Comparison of ENCODE assay signal across 11 mouse cellular contexts in genomic region chr17:46525065-46525464, GRCm38 (mm10).
"Had no signal": no experiment of that assay in that cellular context is flagged by ENCODE, and none has a peak within 500 bp of the region (broad histone marks: within the 10 kb centered on the region; RNA-seq: fewer than 3 reads in every experiment).

No protein-coding gene starts in this region.

- H3K27ac ChIP-seq: heart, adult 2 months; heart, embryonic 13.5 days; heart, embryonic 15.5 days; hindbrain, embryonic 13.5 days; hindbrain, embryonic 15.5 days; kidney, embryonic 15.5 days; kidney, postnatal 0 days; limb, embryonic 13.5 days; limb, embryonic 15.5 days; liver, embryonic 12.5 days had no signal

- H3K27me3 ChIP-seq: hindbrain, embryonic 15.5 days had no signal

- H3K4me3 ChIP-seq: heart, adult 2 months; heart, embryonic 13.5 days; heart, embryonic 15.5 days; hindbrain, embryonic 13.5 days; hindbrain, embryonic 15.5 days; kidney, embryonic 15.5 days; limb, embryonic 13.5 days; limb, embryonic 15.5 days; liver, embryonic 12.5 days had no signal

- H3K36me3 ChIP-seq: heart, embryonic 15.5 days; liver, embryonic 12.5 days had no signal

- H3K9me3 ChIP-seq: heart, embryonic 13.5 days; heart, embryonic 15.5 days; hindbrain, embryonic 13.5 days; hindbrain, embryonic 15.5 days; kidney, embryonic 15.5 days; limb, embryonic 13.5 days; limb, embryonic 15.5 days; liver, embryonic 12.5 days had no signal

- H3K9ac ChIP-seq: heart, embryonic 13.5 days; heart, embryonic 15.5 days; hindbrain, embryonic 13.5 days; hindbrain, embryonic 15.5 days; kidney, embryonic 15.5 days; limb, embryonic 13.5 days; limb, embryonic 15.5 days; liver, embryonic 12.5 days had no signal

- H3K4me2 ChIP-seq: heart, embryonic 11.5 days; heart, embryonic 13.5 days; heart, embryonic 15.5 days; hindbrain, embryonic 13.5 days; hindbrain, embryonic 15.5 days; kidney, embryonic 15.5 days; limb, embryonic 13.5 days; limb, embryonic 15.5 days; liver, embryonic 12.5 days had no signal

- H3K4me1 ChIP-seq: hindbrain, embryonic 15.5 days had no signal
